Mouse (Mus musculus) embryonic fibroblast, embryonic 13.5 days (primary cell): ENCODE results near the gene Plekho1.

ENCODE experiments used
- CTCF ChIP-seq: IDR thresholded peaks from 2 replicates; pipeline ENCODE4 v1.5.1; 2011; ENCODE audit warnings: mild to moderate bottlenecking, control low read depth, low read length, moderate library complexity, borderline replicate concordance; ENCODE audit not compliant: insufficient read depth
- POLR2A ChIP-seq: IDR thresholded peaks from 2 replicates; pipeline ENCODE4 v1.6.1; 2011; ENCODE audit warnings: low read depth, mild to moderate bottlenecking, control low read depth, low read length, moderate library complexity

DNA sequence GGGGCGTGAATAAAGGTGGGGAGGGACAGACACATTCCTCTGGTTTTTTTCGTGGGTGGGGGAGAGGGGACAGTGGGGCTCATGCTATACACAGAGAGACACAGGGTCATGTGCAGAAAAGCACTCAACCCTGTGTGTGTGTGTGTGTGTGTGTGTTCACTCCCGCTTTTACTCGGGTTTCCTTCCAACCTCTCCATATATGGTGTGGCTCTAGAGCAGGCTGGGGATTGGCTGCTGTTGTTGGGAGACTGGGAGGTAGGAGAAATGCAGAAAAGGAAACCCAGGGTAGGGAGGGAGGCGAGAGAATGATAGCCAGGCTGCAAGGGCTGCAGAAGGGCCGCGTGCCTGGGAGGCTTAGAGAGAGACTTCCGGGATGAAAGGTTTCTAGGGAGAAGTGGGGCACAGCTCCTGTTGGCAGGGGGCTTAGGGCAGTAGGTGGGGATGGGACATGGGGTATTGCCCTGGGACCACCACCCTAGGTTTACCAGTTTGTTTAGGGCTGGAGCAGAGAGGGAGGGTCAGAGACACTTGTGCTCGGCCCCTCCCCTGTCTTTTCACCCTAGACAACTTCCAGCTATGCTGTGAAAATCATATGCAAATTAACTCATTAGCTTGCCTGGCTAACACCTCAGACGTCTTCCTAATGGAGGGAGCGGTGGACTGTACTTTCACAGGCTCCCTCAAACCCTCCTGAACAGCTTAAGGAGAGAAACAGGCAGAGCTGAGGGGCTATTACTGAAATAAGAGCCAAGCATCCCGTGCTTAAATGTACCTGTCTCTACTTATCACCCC, 10.4 kb downstream of the Plekho1 start:
- TF ChIP-seq POLR2A (peak; percentile 92), CTCF (no peak)
